Mouse (Mus musculus): Measurements from ENCODE around the gene Vps18.

GRCm38 (mm10) chr2:119304391-119304790 lies 15.9 kb downstream of the Vps18 start:
- no peak for TF ChIP-seq POLR2A (IDR thresholded peaks at IDR 0.05; ENCODE audit: insufficient read length, low read depth)
- no peak for TF ChIP-seq TCF12 (IDR thresholded peaks at IDR 0.05; ENCODE audit: insufficient read depth, poor library complexity, severe bottlenecking)
- no peak for TF ChIP-seq CEBPB (IDR thresholded peaks at IDR 0.05; ENCODE audit: insufficient read depth, poor library complexity, severe bottlenecking)
- no peak for TF ChIP-seq POLR2AphosphoS2 (IDR thresholded peaks at IDR 0.05; ENCODE audit: insufficient read length, low read depth)
